19 mouse cellular contexts compared by ENCODE assay signal in genomic region chr6:7708246-7708645, GRCm38 (mm10). TPM values are rescaled to one million over a fixed set of nuclear protein-coding genes. Genes with fewer than 3 reads are reported as not detected.
DNase-seq lines count a peak whose midpoint lies in the region; ATAC-seq and TF ChIP-seq lines count a peak whose summit lies in the region.
"Had no signal": no experiment of that assay in that cellular context is flagged by ENCODE, and none has a peak within 500 bp of the region (broad histone marks: within the 10 kb centered on the region; RNA-seq: fewer than 3 reads in every experiment).

No protein-coding gene starts in this region.

- TF ChIP-seq POLR2A in MEL (IDR thresholded peaks at IDR 0.05; ENCODE audit: control insufficient read depth in 1 of 2, insufficient read depth in 1 of 2, low read depth in 1 of 2, low read length in 2 of 2, poor library complexity in 1 of 2) = no peak

- 83% methylated on average over 3 of the region's 3 CpGs for WGBS in midbrain, embryonic 11.5 days
- 84% methylated on average over 3 of the region's 3 CpGs for WGBS in midbrain, embryonic 14.5 days

- H3K9ac ChIP-seq in midbrain, embryonic 11.5 days (ENCODE audit: low read length) = no peak overlapping the region
- H3K9ac ChIP-seq in midbrain, embryonic 14.5 days (replicated peaks; ENCODE audit: low read length) = no peak overlapping the region
- H3K9ac ChIP-seq in MEL (ENCODE audit: control insufficient read depth, low read depth, low read length, poor library complexity, severe bottlenecking) = 0 out of 2 replicates have a peak overlapping the region, but pooled peaks have one; percentile 22
- H3K9ac ChIP-seq: embryonic facial prominence, embryonic 12.5 days; forebrain, embryonic 13.5 days; forebrain, embryonic 15.5 days; forebrain, postnatal 0 days had no signal

- no peak overlapping the region for H3K4me3 ChIP-seq in midbrain, embryonic 11.5 days (ENCODE audit: low read depth, low read length)
- no peak overlapping the region for H3K4me3 ChIP-seq in midbrain, embryonic 14.5 days (replicated peaks; ENCODE audit: low read depth, low read length)
- H3K4me3 ChIP-seq in MEL (ENCODE audit: control insufficient read depth in 1 of 2, insufficient read depth in 1 of 2, low read depth in 2 of 2, low read length in 2 of 2) = peak overlapping the region; percentile 35 to 47; a peak in 3 of 4 replicates
- H3K4me3 ChIP-seq: embryonic facial prominence, embryonic 10.5 days; embryonic facial prominence, embryonic 12.5 days; forebrain, embryonic 13.5 days; forebrain, embryonic 15.5 days had no signal

- H3K79me2 ChIP-seq in MEL (ENCODE audit: control insufficient read depth, insufficient read depth, low read length, poor library complexity) = no peaks in the 10 kb centered on the region

- no peaks in the 10 kb centered on the region for H3K9me3 ChIP-seq in midbrain, embryonic 11.5 days (ENCODE audit: control insufficient read depth, low read length)
- H3K9me3 ChIP-seq in midbrain, embryonic 14.5 days (ENCODE audit: control insufficient read depth, low read length) = no peaks in the 10 kb centered on the region
- H3K9me3 ChIP-seq in MEL (replicated peaks; ENCODE audit: insufficient read depth, low read length) = no peaks in the 10 kb centered on the region
- H3K9me3 ChIP-seq: embryonic facial prominence, embryonic 10.5 days; embryonic facial prominence, embryonic 12.5 days; forebrain, embryonic 13.5 days; forebrain, embryonic 15.5 days; G1E had no signal

- no peaks in the 10 kb centered on the region for H3K4me1 ChIP-seq in midbrain, embryonic 11.5 days (ENCODE audit: control insufficient read depth, insufficient read depth, low read length)
- no peaks in the 10 kb centered on the region for H3K4me1 ChIP-seq in midbrain, embryonic 14.5 days (ENCODE audit: control insufficient read depth, insufficient read depth, low read length)
- peaks cover 0 to 4% of the 10 kb centered on the region in 2 experiments; a peak in 3 of 4 replicates for H3K4me1 ChIP-seq in MEL (ENCODE audit: control insufficient read depth in 1 of 2, insufficient read depth in 2 of 2, low read length in 2 of 2)
- H3K4me1 ChIP-seq: embryonic facial prominence, embryonic 10.5 days; embryonic facial prominence, embryonic 12.5 days; forebrain, embryonic 13.5 days; forebrain, embryonic 15.5 days had no signal

- DNase-seq in midbrain, embryonic 11.5 days (ENCODE audit: low spot score, missing footprints) = peak; percentile 53
- no peak for DNase-seq in midbrain, embryonic 14.5 days
- peak; percentile 55 for DNase-seq in MEL (ENCODE audit: low read depth, low spot score)
- DNase-seq in gastrocnemius, adult 18-20 months (ENCODE audit: low spot score) = no peak
- no peak for DNase-seq in cerebellum, postnatal 25 days
- DNase-seq: adrenal gland, adult 2 months; adrenal gland, postnatal 10 days; adrenal gland, postnatal 25 days; cerebellum, adult 11 months; cerebellum, adult 18-20 months; cerebellum, adult 8-10 months; cerebellum, adult 9-11 months; cerebellum, postnatal 14 days; forebrain, postnatal 0 days had no signal

- no peak overlapping the region for H3K4me2 ChIP-seq in midbrain, embryonic 11.5 days
- H3K4me2 ChIP-seq in midbrain, embryonic 14.5 days (ENCODE audit: low read length) = no peak overlapping the region
- H3K4me2 ChIP-seq: embryonic facial prominence, embryonic 12.5 days; forebrain, embryonic 13.5 days; forebrain, embryonic 15.5 days had no signal

- no peak for ATAC-seq in midbrain, embryonic 11.5 days (ENCODE audit: low FRiP score)
- no peak for ATAC-seq in midbrain, embryonic 14.5 days (ENCODE audit: low FRiP score, low TSS enrichment)
- ATAC-seq: forebrain, embryonic 13.5 days; forebrain, embryonic 15.5 days; forebrain, postnatal 0 days had no signal

- no peaks in the 10 kb centered on the region for H3K27me3 ChIP-seq in midbrain, embryonic 11.5 days (ENCODE audit: control insufficient read depth, insufficient read depth, low read length)
- no peaks in the 10 kb centered on the region for H3K27me3 ChIP-seq in midbrain, embryonic 14.5 days (ENCODE audit: control insufficient read depth, insufficient read depth, low read length)
- H3K27me3 ChIP-seq in MEL (ENCODE audit: control insufficient read depth in 1 of 2, insufficient read depth in 2 of 2, low read length in 2 of 2) = no peaks in the 10 kb centered on the region
- H3K27me3 ChIP-seq: embryonic facial prominence, embryonic 12.5 days; forebrain, embryonic 13.5 days; forebrain, embryonic 15.5 days had no signal

- no peak for TF ChIP-seq CTCF in MEL (IDR thresholded peaks at IDR 0.05 in 2 of 3, conservative IDR thresholded peaks at IDR 0.05 in 1 of 3; ENCODE audit: control insufficient read depth in 1 of 3, insufficient read depth in 1 of 3, low read depth in 2 of 3, low read length in 3 of 3, poor library complexity in 1 of 3, severe bottlenecking in 1 of 3)

- no peak overlapping the region for H3K27ac ChIP-seq in midbrain, embryonic 11.5 days (ENCODE audit: low read depth, low read length)
- no peak overlapping the region for H3K27ac ChIP-seq in midbrain, embryonic 14.5 days (replicated peaks; ENCODE audit: low read depth, low read length)
- H3K27ac ChIP-seq in MEL (ENCODE audit: control insufficient read depth, low read depth, low read length) = no peak overlapping the region
- H3K27ac ChIP-seq: embryonic facial prominence, embryonic 10.5 days; embryonic facial prominence, embryonic 12.5 days; forebrain, embryonic 13.5 days; forebrain, embryonic 15.5 days had no signal

- TF ChIP-seq RAD21 in MEL (IDR thresholded peaks at IDR 0.05; ENCODE audit: low read depth, low read length) = no peak

- TF ChIP-seq EP300 in MEL (IDR thresholded peaks at IDR 0.05; ENCODE audit: low read depth in 1 of 2, low read length in 2 of 2) = no peak

- H3K36me3 ChIP-seq in midbrain, embryonic 11.5 days (ENCODE audit: control insufficient read depth, insufficient read depth, low read length) = no peaks in the 10 kb centered on the region
- no peaks in the 10 kb centered on the region for H3K36me3 ChIP-seq in midbrain, embryonic 14.5 days (ENCODE audit: control insufficient read depth, insufficient read depth, low read length)
- H3K36me3 ChIP-seq in MEL (ENCODE audit: control insufficient read depth in 1 of 2, insufficient read depth in 2 of 2, low read length in 2 of 2) = peaks cover 0 to 2% of the 10 kb centered on the region in 2 experiments; a peak in 2 of 4 replicates
- H3K36me3 ChIP-seq: embryonic facial prominence, embryonic 10.5 days; embryonic facial prominence, embryonic 12.5 days; forebrain, embryonic 15.5 days; G1E had no signal

TF ChIP-seq in MEL, 35 proteins besides CTCF, POLR2A, EP300 and RAD21:
- no peak for TF ChIP-seq GATA1 (IDR thresholded peaks at IDR 0.05; ENCODE audit: low read depth, low read length)
- TF ChIP-seq TBP (IDR thresholded peaks at IDR 0.05; ENCODE audit: low read depth, low read length) = no peak
- no peak for TF ChIP-seq TCF12 (IDR thresholded peaks at IDR 0.05; ENCODE audit: low read depth, low read length)
- TF ChIP-seq USF1 (IDR thresholded peaks at IDR 0.05; ENCODE audit: low read depth, low read length) = no peak
- TF ChIP-seq ELF1 (IDR thresholded peaks at IDR 0.05; ENCODE audit: low read depth, low read length) = no peak
- no peak for TF ChIP-seq SIN3A (IDR thresholded peaks at IDR 0.05; ENCODE audit: low read length)
- TF ChIP-seq MEF2A (IDR thresholded peaks at IDR 0.05; ENCODE audit: extremely low read depth, insufficient replicate concordance, low read depth, low read length, poor library complexity, severe bottlenecking) = no peak
- TF ChIP-seq MAX (IDR thresholded peaks at IDR 0.05; ENCODE audit: low read length) = no peak
- no peak for TF ChIP-seq POLR2AphosphoS2 (IDR thresholded peaks at IDR 0.05; ENCODE audit: low read length)
- TF ChIP-seq MYC (IDR thresholded peaks at IDR 0.05; ENCODE audit: low read depth, low read length) = no peak
- no peak for TF ChIP-seq MXI1 (IDR thresholded peaks at IDR 0.05; ENCODE audit: low read depth, low read length)
- no peak for TF ChIP-seq CHD2 (IDR thresholded peaks at IDR 0.05; ENCODE audit: low read length)

RNA-seq across cellular contexts. Expression of gene Asns, which starts 15.2 kb away (rescaled TPM):
- polyA plus RNA-seq in midbrain, embryonic 11.5 days (2014; fragmentation: Nextera tagmentation; extraction: Ambion mirVana) = 44.6 and 47.2 TPM in 2 replicates
- 77.9 and 92.0 TPM in 2 replicates for polyA plus RNA-seq in midbrain, embryonic 14.5 days (2014; fragmentation: Nextera tagmentation; extraction: Ambion mirVana)
- 342 and 456 TPM in 2 replicates for total RNA-seq in MEL (2012; rRNA removed)
- polyA plus RNA-seq in MEL (2012; ENCODE audit: insufficient read depth in 1 of 2, insufficient read length in 2 of 2, low read depth in 1 of 2, low replicate concordance in 2 of 2, missing spikeins in 1 of 2) = 100 to 1,000 TPM in 1 of 2 experiments, not detected in 1; 792 TPM
- total RNA-seq in gastrocnemius, adult 18-20 months (2021) = 1 to 10 TPM; 1.7 to 2.6 TPM

Comparison
In these comparisons a context has a peak if more than half of its experiments do, and no peak if none do; other contexts are left out.
1. DNase-seq: peak in midbrain, embryonic 11.5 days (single experiment) and MEL (single experiment); none in midbrain, embryonic 14.5 days (single experiment), gastrocnemius, adult 18-20 months (single experiment) and cerebellum, postnatal 25 days (0 of 2).
2. H3K4me3 ChIP-seq: peak in MEL (2 of 2); none in midbrain, embryonic 11.5 days (single experiment) and midbrain, embryonic 14.5 days (single experiment).